Mouse (Mus musculus): ENCODE measurements around the gene Tstd1.

Tstd1 gene

GRCm38 (mm10) chr1:171454926-171455325 lies 36.3 kb downstream of the Tstd1 start:
- DNase-seq (ENCODE audit: low spot score), result no peak

- DNase-seq (ENCODE audit: low spot score), result no peak
These were observed 38.9 kb downstream of the Tstd1 start for GRCm38 (mm10) chr1:171457568-171457967.

GRCm38 (mm10) chr1:171459791-171460190 lies 41.1 kb downstream of the Tstd1 start:
- no peak for DNase-seq (ENCODE audit: low spot score)

- no peak for DNase-seq (ENCODE audit: low spot score)
These were observed 42.2 kb downstream of the Tstd1 start for GRCm38 (mm10) chr1:171460551-171461503.

- DNase-seq (ENCODE audit: low spot score), result no peak
These were observed 44.5 kb downstream of the Tstd1 start for GRCm38 (mm10) chr1:171463133-171463532.

GRCm38 (mm10) chr1:171465749-171466412 lies 47.2 kb downstream of the Tstd1 start:
- DNase-seq (ENCODE audit: low spot score), result no peak

GRCm38 (mm10) chr1:171466565-171466964 lies 47.9 kb downstream of the Tstd1 start:
- DNase-seq (ENCODE audit: low spot score), result no peak

GRCm38 (mm10) chr1:171469678-171470077 lies 51.0 kb downstream of the Tstd1 start:
- no peak for DNase-seq (ENCODE audit: low spot score)
